Mouse (Mus musculus) liver, embryonic 12.5 days (tissue): Measurements from ENCODE around the gene Arglu1. TPM values are rescaled to one million over a fixed set of nuclear protein-coding genes. Genes with fewer than 3 reads are reported as not detected.
A peak's percentile ranks its signal among the peaks of the same experiment; 100 is the strongest.

Source experiments
- ATAC-seq: fragments of 200-750 bp; cut with Nextera tagmentation; 2 replicates; pipeline ENCODE4 v1.8.0; 2017; ENCODE audit warnings: moderate number of reproducible peaks, mild to moderate bottlenecking, moderate library complexity
- H3K27ac ChIP-seq: fragments of 300-500 bp; sonication (generic); 2 replicates; pipeline ENCODE4 v1.5.1; 2016; ENCODE audit warnings: mild to moderate bottlenecking
- H3K27me3 ChIP-seq: fragments of 300-500 bp; sonication (generic); replicated peaks from 2 replicates; pipeline ENCODE4 v1.6.1; 2016; ENCODE audit warnings: mild to moderate bottlenecking, moderate library complexity
- H3K36me3 ChIP-seq: fragments of 300-500 bp; sonication (generic); 2 replicates; pipeline ENCODE4 v1.6.1; 2016; ENCODE audit warnings: mild to moderate bottlenecking, moderate library complexity
- H3K4me1 ChIP-seq: fragments of 300-500 bp; sonication (generic); 2 replicates; pipeline ENCODE4 v1.6.1; 2016
- H3K4me2 ChIP-seq: fragments of 300-500 bp; sonication (generic); 2 replicates; pipeline ENCODE4 v1.6.1; 2016; ENCODE audit warnings: mild to moderate bottlenecking, moderate library complexity
- H3K4me3 ChIP-seq: fragments of 300-500 bp; sonication (generic); 2 replicates; pipeline ENCODE4 v1.5.1; 2016; ENCODE audit warnings: mild to moderate bottlenecking, moderate library complexity
- H3K9ac ChIP-seq: fragments of 300-500 bp; sonication (generic); 2 replicates; pipeline ENCODE4 v1.6.1; 2016; ENCODE audit warnings: mild to moderate bottlenecking, moderate library complexity
- H3K9me3 ChIP-seq: fragments of 300-500 bp; sonication (generic); replicated peaks from 2 replicates; pipeline ENCODE4 v1.6.1; 2016; ENCODE audit warnings: mild to moderate bottlenecking, moderate library complexity
- WGBS: fragments of 180-500 bp; shearing (Covaris S2); methylation state at CpG from one replicate; pipeline ENCODE4 v1.1.7; 2016; ENCODE audit not compliant: insufficient replicate concordance; 5-methylcytosine and 5-hydroxymethylcytosine counted together
- polyA plus RNA-seq: library from polyadenylated mRNA; unstranded; fragments of >200 nt; fragmentation: Nextera tagmentation; extraction: Ambion mirVana; gene quantifications from 2 replicates; pipeline ENCODE4 v1.2.1, GENCODE M21; 2016

The Arglu1 gene
- polyA plus RNA-seq, 1 experiment from 2014 or later = 75.4 TPM

GRCm38 (mm10) chr8:8685517-8685916 lies 4.8 kb downstream of the Arglu1 start:
- Histone ChIP-seq H3K27me3 (no peaks in the 10 kb centered on the region), H3K4me1 (peaks cover 40% of the 10 kb centered on the region), H3K4me3 (no peak overlapping the region), H3K36me3 (peaks cover 37% of the 10 kb centered on the region), H3K4me2 (peak overlapping the region; percentile 4; the same call in 1 of the 2 replicates), H3K27ac (no peak overlapping the region), H3K9me3 (no peaks in the 10 kb centered on the region), H3K9ac (no peak overlapping the region)
- no peak for ATAC-seq
- WGBS = 43% methylated on average over 2 of the region's 2 CpGs

DNA sequence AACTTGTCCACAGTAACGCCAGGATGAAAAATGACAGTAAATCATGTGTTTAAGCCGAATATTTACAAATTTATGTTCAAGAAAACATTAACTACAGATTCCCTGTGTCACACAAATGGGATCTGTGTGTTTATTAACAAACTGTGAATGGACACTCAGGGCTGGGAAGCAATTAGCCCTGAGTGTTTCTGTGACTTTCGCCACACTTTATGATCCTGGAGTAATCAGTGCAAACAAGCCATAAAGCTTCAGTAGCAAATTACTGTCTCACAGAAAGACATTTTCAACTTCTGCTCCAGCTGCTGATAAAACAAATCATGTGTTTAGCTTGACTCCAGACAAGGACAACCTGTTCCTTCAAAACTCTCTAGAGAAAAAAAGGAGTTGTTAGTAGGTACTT lies 7.6 kb downstream of the Arglu1 start:
- H3K4me1 ChIP-seq = peaks cover 24% of the 10 kb centered on the region
- H3K36me3 ChIP-seq = peaks cover 64% of the 10 kb centered on the region
- no peak for ATAC-seq
- H3K9ac ChIP-seq = no peak overlapping the region
- 81% methylated on average over 3 of the region's 3 CpGs for WGBS
- H3K4me2 ChIP-seq = no peak overlapping the region
- no peaks in the 10 kb centered on the region for H3K9me3 ChIP-seq
- no peak overlapping the region for H3K4me3 ChIP-seq
- H3K27me3 ChIP-seq = no peaks in the 10 kb centered on the region
- H3K27ac ChIP-seq = no peak overlapping the region

GRCm38 (mm10) chr8:8678236-8678635 lies 12.1 kb downstream of the Arglu1 start:
- no peak overlapping the region for H3K4me2 ChIP-seq
- no peak for ATAC-seq
- H3K27me3 ChIP-seq = no peaks in the 10 kb centered on the region
- 84% methylated on average over 3 of the region's 3 CpGs for WGBS
- no peak overlapping the region for H3K4me3 ChIP-seq
- no peaks in the 10 kb centered on the region for H3K9me3 ChIP-seq
- H3K4me1 ChIP-seq = 0 out of 2 replicates have a peak, but pooled peaks cover 4% of the 10 kb centered on the region
- peaks cover 96% of the 10 kb centered on the region for H3K36me3 ChIP-seq
- no peak overlapping the region for H3K27ac ChIP-seq
- H3K9ac ChIP-seq = no peak overlapping the region

DNA sequence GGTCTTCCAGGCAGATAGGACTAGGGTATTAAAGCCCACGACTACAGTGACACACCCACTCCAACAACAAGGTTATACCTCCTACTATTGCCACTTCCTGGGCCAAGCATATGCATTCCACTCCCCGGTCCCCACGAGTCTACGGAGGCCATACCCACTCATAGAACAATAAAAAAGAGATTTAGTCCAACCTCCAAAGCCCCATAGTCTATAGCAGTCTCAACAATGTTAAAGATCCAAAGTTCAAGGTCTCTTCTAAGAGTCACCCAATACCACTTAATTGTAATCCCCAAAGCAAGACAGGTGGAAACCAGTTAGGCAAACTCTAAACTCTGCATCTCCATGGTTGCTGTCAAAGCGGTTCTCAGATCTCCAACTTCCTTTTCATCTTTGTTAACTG lies 15.5 kb downstream of the Arglu1 start:
- no peak overlapping the region for H3K9ac ChIP-seq
- 76% methylated on average over 5 of the region's 5 CpGs for WGBS
- peaks cover 96% of the 10 kb centered on the region for H3K36me3 ChIP-seq
- no peaks in the 10 kb centered on the region for H3K27me3 ChIP-seq
- H3K9me3 ChIP-seq = no peaks in the 10 kb centered on the region
- H3K27ac ChIP-seq = no peak overlapping the region
- 0 out of 2 replicates have a peak, but pooled peaks cover 4% of the 10 kb centered on the region for H3K4me1 ChIP-seq
- no peak for ATAC-seq
- no peak overlapping the region for H3K4me2 ChIP-seq
- no peak overlapping the region for H3K4me3 ChIP-seq

DNA sequence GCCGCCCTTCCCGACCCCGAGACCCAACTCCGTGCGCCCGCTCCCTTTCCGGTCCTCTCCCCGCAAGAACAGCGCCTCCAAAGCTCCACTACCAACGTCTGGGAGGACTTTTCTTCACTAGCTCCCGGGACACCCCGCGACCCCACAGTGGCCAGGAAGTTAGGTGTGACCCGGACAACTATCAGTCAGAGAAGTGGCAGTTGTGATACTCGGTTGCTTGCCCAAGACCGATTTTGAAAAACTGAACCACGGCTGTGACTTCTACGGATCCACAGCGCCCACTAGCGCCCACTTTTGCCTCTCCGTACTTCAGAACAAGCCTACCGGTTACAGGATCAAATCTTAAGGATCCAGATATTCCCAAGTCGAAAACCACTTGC lies 28.6 kb downstream of the Arglu1 start:
- no peaks in the 10 kb centered on the region for H3K9me3 ChIP-seq
- H3K9ac ChIP-seq = peak overlapping the region; percentile 59
- under 1% methylated on average over 23 of the region's 23 CpGs for WGBS
- ATAC-seq = peak; percentile 38
- 0 out of 2 replicates have a peak overlapping the region, but pooled peaks have one; percentile 12 for H3K27ac ChIP-seq
- peaks cover 28% of the 10 kb centered on the region for H3K36me3 ChIP-seq
- peak overlapping the region; percentile 96 for H3K4me2 ChIP-seq
- peaks cover 47% of the 10 kb centered on the region for H3K27me3 ChIP-seq
- H3K4me3 ChIP-seq = peak overlapping the region; percentile 64
- peaks cover 35% of the 10 kb centered on the region for H3K4me1 ChIP-seq

DNA sequence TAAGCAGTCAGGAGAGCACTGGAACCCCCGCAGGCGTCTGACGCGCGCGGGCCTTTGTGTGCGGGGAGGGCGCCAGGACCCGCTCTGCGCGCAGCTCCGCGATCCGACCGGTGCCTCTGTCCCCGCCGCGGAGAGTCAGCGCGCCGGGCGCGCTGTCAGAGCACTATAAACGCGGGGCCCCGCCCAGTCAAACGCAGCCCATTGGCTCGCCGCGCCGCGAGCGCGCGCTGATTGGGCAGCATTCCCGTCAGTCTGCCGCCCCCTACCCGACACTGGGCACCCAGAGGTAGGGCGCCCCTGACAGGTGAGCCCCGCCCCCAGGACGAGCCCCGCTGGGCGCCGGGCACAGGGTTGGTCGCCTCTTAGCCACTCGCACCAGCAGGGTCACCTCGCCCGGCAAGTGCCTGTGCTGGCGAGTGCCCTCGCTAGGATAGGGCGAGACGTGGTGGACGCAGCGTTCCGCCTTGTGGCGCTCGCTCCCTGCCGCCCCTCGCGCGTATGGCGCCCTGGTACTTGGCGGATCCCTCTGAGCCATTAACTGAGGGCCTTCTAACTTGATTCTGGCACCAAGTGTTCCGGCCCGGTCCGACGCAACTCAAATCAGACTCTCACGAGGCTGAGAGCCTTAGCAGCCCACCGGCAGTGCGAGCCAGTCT lies 29.1 kb downstream of the Arglu1 start, which contains the start of gene Efnb2:
TSS of gene Efnb2 (minus strand) at position 140 of the 656 bp plus-strand sequence.
- H3K9ac ChIP-seq = peak within 1 kb of the TSS; percentile 61
- H3K4me3 ChIP-seq = peak within 1 kb of the TSS; percentile 64
- peaks cover 35% of the 10 kb centered on the region for H3K4me1 ChIP-seq
- peaks cover 23% of the 10 kb centered on the region for H3K36me3 ChIP-seq
- no peaks in the 10 kb centered on the region for H3K9me3 ChIP-seq
- peak; percentile 93 for ATAC-seq
- H3K27me3 ChIP-seq = peaks cover 51% of the 10 kb centered on the region
- 0 out of 2 replicates have a peak within 1 kb of the TSS, but pooled peaks have one; percentile 12 for H3K27ac ChIP-seq
- WGBS = under 1% methylated on average over 63 of the region's 70 CpGs
- H3K4me2 ChIP-seq = peak within 1 kb of the TSS; percentile 96

- ATAC-seq = peak; percentile 40
- under 1% methylated on average over 88 of the region's 88 CpGs for WGBS
These were observed 29.8 kb downstream of the Arglu1 start for GRCm38 (mm10) chr8:8660307-8661098.

GRCm38 (mm10) chr8:8659503-8660306 lies 30.6 kb downstream of the Arglu1 start:
- H3K9me3 ChIP-seq = no peaks in the 10 kb centered on the region
- H3K9ac ChIP-seq = peak overlapping the region; percentile 61
- H3K4me1 ChIP-seq = peaks cover 35% of the 10 kb centered on the region
- WGBS = 2% methylated on average over 53 of the region's 53 CpGs
- H3K36me3 ChIP-seq = peaks cover 13% of the 10 kb centered on the region
- ATAC-seq = no peak
- H3K27me3 ChIP-seq = peaks cover 51% of the 10 kb centered on the region
- H3K27ac ChIP-seq = no peak overlapping the region
- H3K4me2 ChIP-seq = peak overlapping the region; percentile 96
- H3K4me3 ChIP-seq = peak overlapping the region; percentile 64

More at GRCm38 (mm10) chr8:8660307-8661098, 29.8 kb downstream of the Arglu1 start:
- H3K27ac ChIP-seq = no peak overlapping the region
- H3K9ac ChIP-seq = peak overlapping the region; percentile 61
- peaks cover 18% of the 10 kb centered on the region for H3K36me3 ChIP-seq
- peak overlapping the region; percentile 64 for H3K4me3 ChIP-seq
- H3K27me3 ChIP-seq = peaks cover 51% of the 10 kb centered on the region
- peak overlapping the region; percentile 96 for H3K4me2 ChIP-seq
- no peaks in the 10 kb centered on the region for H3K9me3 ChIP-seq
- peaks cover 35% of the 10 kb centered on the region for H3K4me1 ChIP-seq

- peak overlapping the region; percentile 96 for H3K4me2 ChIP-seq
- H3K27me3 ChIP-seq = peaks cover 51% of the 10 kb centered on the region
- H3K27ac ChIP-seq = no peak overlapping the region
- WGBS = 14% methylated on average over 19 of the region's 19 CpGs
- H3K9ac ChIP-seq = no peak overlapping the region
- ATAC-seq = no peak; the same call in 1 of the 2 replicates
- H3K4me1 ChIP-seq = peaks cover 35% of the 10 kb centered on the region
- peak overlapping the region; percentile 64 for H3K4me3 ChIP-seq
- H3K36me3 ChIP-seq = peaks cover 3% of the 10 kb centered on the region; the same call in 1 of the 2 replicates
- no peaks in the 10 kb centered on the region for H3K9me3 ChIP-seq
These were observed 31.7 kb downstream of the Arglu1 start for GRCm38 (mm10) chr8:8658426-8659224.

- 0 out of 2 replicates have a peak overlapping the region, but pooled peaks have one; percentile 96 for H3K4me2 ChIP-seq
- no peak overlapping the region for H3K27ac ChIP-seq
- H3K9me3 ChIP-seq = no peaks in the 10 kb centered on the region
- H3K36me3 ChIP-seq = no peaks in the 10 kb centered on the region
- no peak overlapping the region for H3K9ac ChIP-seq
- WGBS = 65% methylated on average over 5 of the region's 5 CpGs
- H3K4me3 ChIP-seq = peak overlapping the region; percentile 3
- H3K27me3 ChIP-seq = peaks cover 51% of the 10 kb centered on the region
- ATAC-seq = no peak
- H3K4me1 ChIP-seq = peaks cover 34% of the 10 kb centered on the region
These were observed 32.5 kb downstream of the Arglu1 start for GRCm38 (mm10) chr8:8657692-8658355.
